Mouse (Mus musculus) liver, postnatal 0 days (tissue): ENCODE data around the gene Olfr412.

ENCODE experiments used
- CTCF ChIP-seq: sonication (generic); IDR thresholded peaks from 2 replicates; pipeline ENCODE4 v1.5.1; 2016; ENCODE audit warnings: antibody characterized with exemption, low read depth
- EP300 ChIP-seq: IDR thresholded peaks from 2 replicates; pipeline ENCODE4 v1.6.1; 2016; ENCODE audit warnings: antibody characterized with exemption, low read depth, mild to moderate bottlenecking

DNA sequence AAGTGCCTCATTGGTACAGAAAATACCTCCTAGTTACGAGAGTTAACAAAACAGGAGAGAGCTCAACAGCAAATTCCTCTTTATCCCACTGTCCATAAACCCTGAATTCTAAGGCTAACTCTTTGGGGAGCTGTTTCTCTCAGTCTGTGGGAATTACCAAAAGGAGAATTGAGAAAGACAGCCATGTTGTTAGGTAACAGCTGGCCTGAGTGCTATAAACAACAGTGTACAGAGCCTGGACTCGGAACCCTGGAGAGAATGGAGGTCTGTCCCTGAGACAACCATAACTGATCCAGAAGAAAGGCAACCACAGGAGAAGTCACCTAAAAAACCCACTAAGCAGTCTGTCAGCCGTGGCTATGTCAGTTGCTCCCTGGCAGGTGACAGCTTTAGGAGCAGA lies 50.6 kb downstream of the Olfr412 start:
- TF ChIP-seq CTCF (no peak), EP300 (no peak)
